Mouse (Mus musculus) heart, embryonic 10.5 days (tissue): Measurements from ENCODE around the gene Afg1l. TPM values are rescaled to one million over a fixed set of nuclear protein-coding genes. Genes with fewer than 3 reads are reported as not detected.
A peak's percentile ranks its signal among the peaks of the same experiment; 100 is the strongest.

Experiments used
- DNase-seq: peaks from one replicate; pipeline ENCODE4 v3.0.0-alpha.2; 2017; ENCODE audit warnings: low spot score
- H3K27ac ChIP-seq: fragments of 300-500 bp; sonication (generic); 2 replicates; pipeline ENCODE4 v1.5.1; 2016; ENCODE audit warnings: mild to moderate bottlenecking
- H3K27me3 ChIP-seq: fragments of 300-500 bp; sonication (generic); 2 replicates; pipeline ENCODE4 v1.6.1; 2016; ENCODE audit warnings: mild to moderate bottlenecking; ENCODE audit not compliant: poor library complexity, insufficient read depth, severe bottlenecking
- H3K36me3 ChIP-seq: fragments of 300-500 bp; sonication (generic); 2 replicates; pipeline ENCODE4 v1.6.1; 2016; ENCODE audit warnings: mild to moderate bottlenecking, moderate library complexity
- H3K4me1 ChIP-seq: fragments of 300-500 bp; sonication (generic); 2 replicates; pipeline ENCODE4 v1.6.1; 2016; ENCODE audit warnings: mild to moderate bottlenecking
- H3K4me3 ChIP-seq: fragments of 300-500 bp; sonication (generic); 2 replicates; pipeline ENCODE4 v1.5.1; 2016; ENCODE audit warnings: mild to moderate bottlenecking, moderate library complexity
- H3K9me3 ChIP-seq: fragments of 300-500 bp; sonication (generic); 2 replicates; pipeline ENCODE4 v1.6.1; 2016; ENCODE audit warnings: mild to moderate bottlenecking, moderate library complexity
- WGBS: fragments of 180-500 bp; shearing (Covaris S2); methylation state at CpG from one replicate; pipeline ENCODE4 v1.1.7; 2016; 5-methylcytosine and 5-hydroxymethylcytosine counted together
- polyA plus RNA-seq: library from polyadenylated mRNA; unstranded; fragments of >200 nt; fragmentation: Nextera tagmentation; extraction: Ambion mirVana; gene quantifications from 2 replicates; pipeline ENCODE4 v1.2.1, GENCODE M21; 2016

The Afg1l gene
- polyA plus RNA-seq, 1 experiment from 2014 or later, result 8.7 TPM

GRCm38 (mm10) chr10:42501775-42502348 lies 23.5 kb upstream of the Afg1l start, which contains the start of gene Snx3:
TSS of gene Snx3 (plus strand) at chr10:42502030.
- Histone ChIP-seq H3K36me3 (peaks cover 7% of the 10 kb centered on the region; the same call in 1 of the 2 replicates), H3K4me3 (peak within 1 kb of the TSS; percentile 91), H3K9me3 (no peaks in the 10 kb centered on the region), H3K27ac (peak within 1 kb of the TSS; percentile 96), H3K4me1 (peaks cover 13% of the 10 kb centered on the region), H3K27me3 (no peaks in the 10 kb centered on the region)
- DNase-seq, result peak; percentile 99
- WGBS, result under 1% methylated on average over 68 of the region's 68 CpGs

DNA sequence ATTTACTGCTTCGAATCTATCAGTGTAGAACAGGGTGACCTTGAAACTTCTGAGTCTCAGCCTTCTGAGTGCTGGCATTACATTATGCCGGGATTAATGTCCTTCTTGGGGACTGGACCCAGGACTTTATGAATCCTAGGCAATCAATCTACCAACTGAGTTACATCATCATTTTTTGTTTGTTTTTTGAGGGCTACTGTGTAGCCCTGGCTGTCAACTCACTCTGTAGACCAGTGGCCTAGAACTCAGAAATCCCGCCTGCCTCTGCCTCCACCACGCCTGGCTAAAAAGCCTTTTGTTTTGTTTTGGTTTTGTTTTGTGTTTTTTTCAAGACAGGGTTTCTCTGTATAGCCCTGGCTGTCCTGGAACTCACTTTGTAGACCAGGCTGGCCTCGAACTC lies 22.8 kb upstream of the Afg1l start:
- H3K27ac ChIP-seq, result peak overlapping the region; percentile 96
- WGBS, result 73% methylated on average over 5 of the region's 5 CpGs
- peaks cover 6% of the 10 kb centered on the region; the same call in 1 of the 2 replicates for H3K36me3 ChIP-seq

GRCm38 (mm10) chr10:42500611-42501010 lies 22.2 kb upstream of the Afg1l start:
- Histone ChIP-seq H3K27me3 (no peaks in the 10 kb centered on the region), H3K4me1 (peaks cover 13% of the 10 kb centered on the region), H3K4me3 (no peak overlapping the region), H3K36me3 (peaks cover 6% of the 10 kb centered on the region; the same call in 1 of the 2 replicates), H3K9me3 (no peaks in the 10 kb centered on the region), H3K27ac (peak overlapping the region; percentile 96)
- no peak for DNase-seq
- 88% methylated on average over 8 of the region's 8 CpGs for WGBS

More for the DNA sequence above, 22.8 kb upstream of the Afg1l start:
- no peak for DNase-seq
- Histone ChIP-seq H3K4me3 (peak overlapping the region; percentile 91), H3K27me3 (no peaks in the 10 kb centered on the region), H3K4me1 (peaks cover 13% of the 10 kb centered on the region), H3K9me3 (no peaks in the 10 kb centered on the region)

DNA sequence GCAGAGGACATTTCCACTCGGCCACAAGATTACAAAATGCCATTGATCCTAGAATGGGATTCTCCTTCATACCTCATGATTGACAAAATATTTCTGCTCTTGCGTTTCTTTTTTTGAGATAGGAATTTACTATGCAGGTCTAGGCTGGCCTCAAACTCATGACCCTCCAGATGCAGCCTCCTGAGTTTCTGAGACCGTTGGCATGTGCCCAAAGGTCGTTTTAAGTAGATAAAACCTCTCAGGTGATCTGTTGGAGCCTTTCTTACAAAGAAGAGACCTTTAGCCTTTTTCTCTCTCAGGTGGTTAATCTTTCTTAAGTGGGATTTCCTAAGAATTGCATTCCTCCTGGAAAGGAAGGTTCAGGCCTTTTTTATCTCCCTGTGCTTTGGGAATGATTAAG lies 14.6 kb upstream of the Afg1l start:
- Histone ChIP-seq H3K36me3 (no peaks in the 10 kb centered on the region), H3K4me1 (peaks cover 23% of the 10 kb centered on the region; the same call in 1 of the 2 replicates), H3K27me3 (no peaks in the 10 kb centered on the region), H3K4me3 (no peak overlapping the region), H3K27ac (0 out of 2 replicates have a peak overlapping the region, but pooled peaks have one; percentile 22), H3K9me3 (no peaks in the 10 kb centered on the region)
- DNase-seq, result no peak
- 58% methylated on average over 4 of the region's 4 CpGs for WGBS

- no peaks in the 10 kb centered on the region for H3K9me3 ChIP-seq
- H3K27me3 ChIP-seq, result no peaks in the 10 kb centered on the region
- 86% methylated on average over 10 of the region's 10 CpGs for WGBS
- DNase-seq, result no peak
- H3K4me1 ChIP-seq, result peaks cover 23% of the 10 kb centered on the region; the same call in 1 of the 2 replicates
- H3K27ac ChIP-seq, result peak overlapping the region; percentile 79; the same call in 1 of the 2 replicates
- no peak overlapping the region for H3K4me3 ChIP-seq
- H3K36me3 ChIP-seq, result no peaks in the 10 kb centered on the region
Measured at GRCm38 (mm10) chr10:42492027-42492771, 13.8 kb upstream of the Afg1l start.

- Histone ChIP-seq H3K4me1 (peaks cover 23% of the 10 kb centered on the region; the same call in 1 of the 2 replicates), H3K36me3 (no peaks in the 10 kb centered on the region), H3K4me3 (no peak overlapping the region), H3K27me3 (no peaks in the 10 kb centered on the region), H3K9me3 (no peaks in the 10 kb centered on the region), H3K27ac (peak overlapping the region; percentile 79)
- DNase-seq, result no peak
- WGBS, result 15% methylated on average over 1 of the region's 1 CpGs
Measured at GRCm38 (mm10) chr10:42491158-42491557, 12.8 kb upstream of the Afg1l start.

DNA sequence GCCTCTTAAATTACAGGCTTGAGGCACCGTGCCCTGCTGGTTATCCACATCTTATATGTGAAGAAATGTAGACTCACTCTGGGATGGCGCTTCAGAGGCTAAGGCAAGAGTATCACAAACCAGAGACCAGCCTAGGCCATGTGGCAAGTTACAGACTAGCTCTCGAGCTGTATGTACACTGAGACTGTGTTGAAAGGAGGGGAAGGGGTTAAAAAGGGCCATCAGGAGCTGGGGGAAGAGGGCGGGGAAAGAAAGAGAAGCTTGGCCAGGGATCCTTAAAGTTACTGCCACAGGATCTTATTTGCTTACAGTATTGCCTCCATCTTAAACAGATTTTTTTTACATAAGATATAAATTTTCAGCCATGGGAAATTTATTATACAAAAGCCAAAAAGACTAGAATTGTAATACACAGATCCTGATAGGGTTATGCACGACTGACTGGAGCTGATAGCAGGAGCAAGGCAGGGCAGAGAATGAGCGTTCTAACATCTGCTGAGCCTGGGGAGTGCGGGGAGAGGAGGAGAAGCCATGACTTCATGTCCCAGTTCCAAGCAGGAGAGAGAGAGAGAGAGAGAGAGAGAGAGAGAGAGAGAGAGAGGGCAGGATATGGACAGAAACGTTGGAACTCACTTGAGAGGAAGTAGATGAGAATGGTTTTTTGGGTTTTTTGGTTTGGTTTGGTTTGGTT lies 10.4 kb upstream of the Afg1l start:
- Histone ChIP-seq H3K27me3 (no peaks in the 10 kb centered on the region), H3K4me3 (no peak overlapping the region), H3K4me1 (peaks cover 23% of the 10 kb centered on the region; the same call in 1 of the 2 replicates), H3K9me3 (no peaks in the 10 kb centered on the region), H3K36me3 (no peaks in the 10 kb centered on the region), H3K27ac (peak overlapping the region; percentile 72)
- WGBS, result 21% methylated on average over 8 of the region's 8 CpGs
- DNase-seq, result no peak

GRCm38 (mm10) chr10:42480719-42481118 lies 2.4 kb upstream of the Afg1l start:
- H3K27ac ChIP-seq, result no peak overlapping the region
- DNase-seq, result no peak
- H3K4me1 ChIP-seq, result peaks cover 16% of the 10 kb centered on the region; the same call in 1 of the 2 replicates
- no peaks in the 10 kb centered on the region for H3K36me3 ChIP-seq
- no peaks in the 10 kb centered on the region for H3K27me3 ChIP-seq
- H3K9me3 ChIP-seq, result no peaks in the 10 kb centered on the region
- H3K4me3 ChIP-seq, result no peak overlapping the region
- 67% methylated on average over 4 of the region's 4 CpGs for WGBS

- Histone ChIP-seq H3K27me3 (no peaks in the 10 kb centered on the region), H3K9me3 (no peaks in the 10 kb centered on the region), H3K27ac (peak overlapping the region; percentile 97), H3K36me3 (peaks cover 5% of the 10 kb centered on the region; the same call in 1 of the 2 replicates), H3K4me1 (peaks cover 17% of the 10 kb centered on the region; the same call in 1 of the 2 replicates), H3K4me3 (peak overlapping the region; percentile 86)
- no peak for DNase-seq
- 11% methylated on average over 25 of the region's 25 CpGs for WGBS
Measured at GRCm38 (mm10) chr10:42477550-42478340, 620 bp downstream of the Afg1l start.

GRCm38 (mm10) chr10:42476774-42477475 lies 1.4 kb downstream of the Afg1l start:
- Histone ChIP-seq H3K27ac (peak overlapping the region; percentile 97), H3K27me3 (no peaks in the 10 kb centered on the region), H3K36me3 (peaks cover 14% of the 10 kb centered on the region; the same call in 1 of the 2 replicates), H3K9me3 (no peaks in the 10 kb centered on the region), H3K4me1 (peaks cover 17% of the 10 kb centered on the region; the same call in 1 of the 2 replicates), H3K4me3 (no peak overlapping the region)
- WGBS, result 89% methylated on average over 10 of the region's 10 CpGs
- DNase-seq, result no peak

DNA sequence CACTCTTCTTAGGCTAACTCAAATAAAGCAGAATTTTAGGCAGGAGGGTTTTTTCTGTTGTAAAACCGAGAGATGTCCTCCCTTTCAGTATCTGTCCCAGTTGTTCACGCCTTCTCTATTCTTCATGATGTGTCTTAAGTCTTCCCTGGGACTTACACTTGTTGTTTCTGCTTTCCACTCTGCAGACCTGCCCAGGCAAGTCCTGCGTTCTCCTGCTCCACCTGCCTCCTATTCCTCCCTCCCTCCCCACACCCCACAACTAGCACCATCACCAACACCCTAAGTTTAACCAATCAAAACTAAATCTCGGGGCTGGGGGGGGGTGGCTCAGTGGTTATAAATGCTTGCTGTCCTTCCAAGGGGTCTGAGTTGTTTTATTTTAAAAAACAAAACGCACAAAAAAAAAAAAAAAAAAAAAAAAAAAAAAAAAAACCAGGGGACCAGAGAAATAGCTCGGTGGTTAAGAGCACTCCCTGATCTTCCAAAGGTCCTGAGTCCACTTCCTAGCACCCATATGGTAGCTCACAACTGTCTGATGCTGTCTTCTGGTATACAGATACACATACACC lies 3.3 kb downstream of the Afg1l start:
- Histone ChIP-seq H3K4me1 (peaks cover 17% of the 10 kb centered on the region; the same call in 1 of the 2 replicates), H3K36me3 (peaks cover 25% of the 10 kb centered on the region), H3K4me3 (no peak overlapping the region), H3K27me3 (no peaks in the 10 kb centered on the region), H3K27ac (no peak overlapping the region), H3K9me3 (no peaks in the 10 kb centered on the region)
- WGBS, result 81% methylated on average over 6 of the region's 6 CpGs
- no peak for DNase-seq
